Mouse (Mus musculus): ENCODE measurements at regions not wholly inside any gene's neighbourhood (a gene's known extent, or its start where the extent isn't known, plus 50 kb on each side); places are given as distances from the start of the nearest gene placed in this dataset.

DNA sequence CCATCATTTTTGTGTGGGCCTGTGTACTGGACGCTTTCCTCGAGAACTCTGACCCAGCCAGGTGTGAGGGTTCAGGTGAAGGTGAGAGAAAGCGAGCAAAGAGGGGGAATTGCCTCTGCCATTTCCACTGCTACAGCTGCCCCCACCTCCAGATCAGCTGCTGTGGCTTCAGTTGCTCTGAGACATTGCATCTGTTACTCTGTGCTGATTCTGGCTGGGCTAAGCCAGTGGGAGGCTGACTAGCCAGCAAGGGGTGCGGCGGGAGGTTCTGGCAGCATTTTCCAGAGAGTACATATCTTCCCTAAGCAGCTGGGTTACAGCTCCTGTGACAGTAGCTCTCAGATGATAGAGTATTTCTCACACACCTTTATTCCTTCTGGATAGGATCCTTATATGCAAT is 712.7 kb upstream of the Cdh18 start:
- no peak for TF ChIP-seq CTCF (conservative IDR thresholded peaks at IDR 0.05)
- peak; percentile 10 to 23 for DNase-seq (ENCODE audit: low spot score in 2 of 2)
- no peak overlapping the region for H3K4me3 ChIP-seq
- no peak overlapping the region for H3K27ac ChIP-seq

DNA sequence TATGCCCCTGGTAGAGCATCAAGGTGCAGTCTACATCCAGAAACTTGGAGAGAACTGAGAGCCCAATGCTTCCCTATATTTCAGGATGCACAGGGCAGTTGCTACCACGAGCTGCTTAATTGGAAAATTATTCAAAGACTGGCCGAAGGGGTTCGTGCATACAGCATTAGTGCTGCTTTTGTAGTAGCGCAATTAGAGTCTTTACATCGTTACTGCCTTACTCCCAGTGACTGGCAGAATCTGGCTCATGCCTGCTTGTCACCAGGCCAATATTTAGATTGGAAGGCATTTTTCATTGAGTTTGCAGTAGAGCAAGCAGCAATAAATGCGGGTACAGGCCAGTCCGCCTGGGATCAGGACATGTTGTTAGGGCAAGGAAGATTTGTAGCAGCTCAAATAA is 690.3 kb upstream of the Cdh18 start:
- no peak for DNase-seq (ENCODE audit: low spot score in 2 of 2)

DNA sequence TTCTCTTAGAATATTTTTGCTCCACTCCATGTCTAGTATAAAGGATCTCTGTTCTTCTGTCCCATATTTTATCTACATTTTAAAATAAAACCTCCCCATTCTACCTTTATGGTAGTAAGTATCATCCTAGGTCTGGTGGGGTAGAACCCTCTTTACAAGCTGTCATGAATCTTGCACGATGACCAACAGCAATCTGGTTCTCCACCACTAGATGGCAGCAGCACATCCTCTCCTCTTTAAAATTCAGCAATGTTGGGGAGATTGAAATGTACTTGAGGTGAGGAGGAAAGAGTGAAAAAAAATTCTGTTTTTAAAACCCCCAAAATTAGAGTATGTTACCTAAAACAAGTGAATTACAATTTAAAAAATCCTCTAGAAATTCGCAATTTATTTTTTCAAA is 663.6 kb upstream of the Cdh18 start:
- TF ChIP-seq CTCF (conservative IDR thresholded peaks at IDR 0.05), result peak; percentile 95
- peak; percentile 43 to 79 for DNase-seq (ENCODE audit: low spot score in 2 of 2)
- H3K4me3 ChIP-seq, result no peak overlapping the region
- no peak overlapping the region for H3K27ac ChIP-seq

More for the DNA sequence above, 690.3 kb upstream of the Cdh18 start:
- no peak overlapping the region for H3K27ac ChIP-seq
- TF ChIP-seq CTCF (conservative IDR thresholded peaks at IDR 0.05), result no peak
- H3K4me3 ChIP-seq, result no peak overlapping the region

Measured in layer of hippocampus, adult 2 months (tissue).